Mouse (Mus musculus) megakaryocyte, embryonic 14.5 days (primary cell): ENCODE measurements around the gene Alkbh3.

ENCODE experiments used
- FLI1 ChIP-seq: IDR thresholded peaks from 2 replicates; pipeline ENCODE4 v1.6.1; 2012; ENCODE audit warnings: low read length, inconsistent platforms, mixed read lengths
- GATA1 ChIP-seq: IDR thresholded peaks from 3 replicates; pipeline ENCODE4 v1.6.1; 2012; ENCODE audit warnings: mixed read lengths, low read length, inconsistent platforms, borderline replicate concordance

DNA sequence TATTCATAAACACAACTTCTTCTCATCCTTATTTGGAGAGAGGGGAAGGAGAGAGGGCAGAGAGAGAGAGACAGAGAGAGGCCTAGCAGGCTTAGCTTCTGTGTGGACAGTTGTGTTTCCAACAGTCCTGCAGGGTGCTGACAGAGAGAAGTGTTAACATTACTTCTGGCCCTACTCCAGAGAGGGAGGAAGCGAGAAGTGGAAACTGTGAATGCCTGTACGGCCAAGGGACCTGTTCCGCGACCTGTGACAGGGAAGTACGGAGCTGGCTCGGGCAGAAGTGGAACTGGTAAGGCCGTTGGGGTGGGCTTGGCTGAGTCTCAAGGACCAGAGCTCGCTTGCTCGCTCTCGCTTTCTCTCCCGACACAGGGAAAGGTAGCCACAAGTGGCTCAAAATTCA is 68.9 kb downstream of the Alkbh3 start:
- TF ChIP-seq GATA1: no peak
- TF ChIP-seq FLI1: no peak
